ENCODE assay signal across 16 mouse cellular contexts in the genomic region with DNA sequence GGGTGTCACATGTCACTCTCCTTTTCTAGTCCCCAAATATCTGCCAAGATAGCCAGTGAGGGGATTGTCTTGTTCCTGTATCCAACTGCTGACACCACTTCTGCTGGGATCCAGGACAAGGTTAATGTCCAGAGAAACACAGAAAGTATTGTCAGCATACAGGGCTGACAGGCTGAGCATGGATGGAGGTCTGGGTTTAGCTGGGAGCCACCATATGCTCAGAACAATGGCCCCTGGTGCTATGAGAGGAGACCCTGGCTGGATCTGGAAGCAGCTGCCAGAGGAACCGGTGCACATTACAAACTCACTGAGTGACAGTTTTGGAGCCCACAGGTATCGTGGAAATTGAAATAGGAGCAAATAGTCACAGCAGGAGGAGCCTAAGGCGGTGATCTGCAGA. TPM values are rescaled to one million over a fixed set of nuclear protein-coding genes. Genes with fewer than 3 reads are reported as not detected.
A peak's percentile ranks its signal among the peaks of the same experiment; 100 is the strongest.
DNase-seq lines count a peak whose midpoint lies in the region; ATAC-seq lines count a peak whose summit lies in the region.
"Had no signal": no experiment of that assay in that cellular context is flagged by ENCODE, and none has a peak within 500 bp of the region (broad histone marks: within the 10 kb centered on the region; RNA-seq: fewer than 3 reads in every experiment).

No protein-coding gene starts in this region.

- H3K27me3 ChIP-seq in heart, embryonic 10.5 days (ENCODE audit: insufficient read depth, poor library complexity, severe bottlenecking): no peaks in the 10 kb centered on the region
- H3K27me3 ChIP-seq in midbrain, embryonic 10.5 days (ENCODE audit: low read depth, poor library complexity, severe bottlenecking): no peaks in the 10 kb centered on the region
- H3K27me3 ChIP-seq in midbrain, embryonic 11.5 days (ENCODE audit: control insufficient read depth, insufficient read depth, low read length): no peaks in the 10 kb centered on the region
- no peaks in the 10 kb centered on the region for H3K27me3 ChIP-seq in midbrain, embryonic 12.5 days

- H3K36me3 ChIP-seq in heart, embryonic 10.5 days: no peaks in the 10 kb centered on the region
- peaks cover 22% of the 10 kb centered on the region for H3K36me3 ChIP-seq in midbrain, embryonic 10.5 days
- H3K36me3 ChIP-seq in midbrain, embryonic 11.5 days (ENCODE audit: control insufficient read depth, insufficient read depth, low read length): peaks cover 2% of the 10 kb centered on the region; the same call in 1 of the 2 replicates
- 0 out of 2 replicates have a peak, but pooled peaks cover 4% of the 10 kb centered on the region for H3K36me3 ChIP-seq in midbrain, embryonic 12.5 days

- DNase-seq in heart, embryonic 10.5 days (ENCODE audit: low spot score): no peak
- DNase-seq in heart, adult 18-20 months: no peak
- no peak for DNase-seq in midbrain, embryonic 10.5 days (ENCODE audit: low spot score)
- no peak for DNase-seq in midbrain, embryonic 11.5 days (ENCODE audit: low spot score, missing footprints)
- peak; percentile 37 for DNase-seq in retina, embryonic 14.5 days (ENCODE audit: low spot score)
- DNase-seq in adrenal gland, adult 18-20 months (ENCODE audit: low spot score in 2 of 2): no peak
- DNase-seq in adrenal gland, postnatal 36 days: no peak
- DNase-seq: cerebellum, postnatal 14 days; kidney, postnatal 10 days; layer of hippocampus, adult 9-11 months; liver, postnatal 0 days; right cerebral cortex, postnatal 14 days had no signal

- no peaks in the 10 kb centered on the region for H3K9me3 ChIP-seq in heart, embryonic 10.5 days
- H3K9me3 ChIP-seq in midbrain, embryonic 10.5 days (replicated peaks): peaks cover 3% of the 10 kb centered on the region; the same call in 1 of the 2 replicates
- no peaks in the 10 kb centered on the region; the same call in 1 of the 2 replicates for H3K9me3 ChIP-seq in midbrain, embryonic 11.5 days (ENCODE audit: control insufficient read depth, low read length)
- peaks cover 6% of the 10 kb centered on the region; the same call in 1 of the 2 replicates for H3K9me3 ChIP-seq in midbrain, embryonic 12.5 days

- peak overlapping the region; percentile 36; the same call in 1 of the 2 replicates for H3K27ac ChIP-seq in heart, embryonic 10.5 days
- H3K27ac ChIP-seq in midbrain, embryonic 10.5 days (replicated peaks): peak overlapping the region; percentile 61; the same call in 1 of the 2 replicates
- no peak overlapping the region for H3K27ac ChIP-seq in midbrain, embryonic 11.5 days (ENCODE audit: low read depth, low read length)
- peak overlapping the region; percentile 64 for H3K27ac ChIP-seq in midbrain, embryonic 12.5 days (replicated peaks)

- H3K9ac ChIP-seq in midbrain, embryonic 11.5 days (ENCODE audit: low read length): no peak overlapping the region
- H3K9ac ChIP-seq in midbrain, embryonic 12.5 days (replicated peaks): no peak overlapping the region
- H3K9ac ChIP-seq: liver, postnatal 0 days had no signal

- peaks cover 16% of the 10 kb centered on the region for H3K4me1 ChIP-seq in heart, embryonic 10.5 days
- peaks cover 13% of the 10 kb centered on the region for H3K4me1 ChIP-seq in midbrain, embryonic 10.5 days
- H3K4me1 ChIP-seq in midbrain, embryonic 11.5 days (ENCODE audit: control insufficient read depth, insufficient read depth, low read length): 0 out of 2 replicates have a peak, but pooled peaks cover 2% of the 10 kb centered on the region
- peaks cover 23% of the 10 kb centered on the region for H3K4me1 ChIP-seq in midbrain, embryonic 12.5 days

- no peak overlapping the region for H3K4me2 ChIP-seq in midbrain, embryonic 11.5 days
- H3K4me2 ChIP-seq in midbrain, embryonic 12.5 days (replicated peaks): 0 out of 2 replicates have a peak overlapping the region, but pooled peaks have one; percentile 21

- 0 out of 2 replicates have a peak overlapping the region, but pooled peaks have one; percentile 24 for H3K4me3 ChIP-seq in heart, embryonic 10.5 days
- H3K4me3 ChIP-seq in midbrain, embryonic 10.5 days: no peak overlapping the region
- H3K4me3 ChIP-seq in midbrain, embryonic 11.5 days (ENCODE audit: low read depth, low read length): no peak overlapping the region
- no peak overlapping the region for H3K4me3 ChIP-seq in midbrain, embryonic 12.5 days

- WGBS in heart, embryonic 10.5 days: 40% methylated on average over 3 of the region's 3 CpGs
- WGBS in midbrain, embryonic 10.5 days: 64% methylated on average over 3 of the region's 3 CpGs
- 72% methylated on average over 3 of the region's 3 CpGs for WGBS in midbrain, embryonic 11.5 days
- WGBS in midbrain, embryonic 12.5 days: 54% methylated on average over 3 of the region's 3 CpGs

- no peak for ATAC-seq in midbrain, embryonic 11.5 days (ENCODE audit: low FRiP score)
- no peak for ATAC-seq in midbrain, embryonic 12.5 days (ENCODE audit: low FRiP score, low read depth)
- ATAC-seq: activated CD4-positive, CD25-positive, alpha-beta regulatory T cell, adult 4 months; intestine, embryonic 16.5 days; liver, postnatal 0 days had no signal

RNA-seq across cellular contexts. Expression of a gene that starts 52.3 kb away (rescaled TPM):
- polyA plus RNA-seq in heart, embryonic 10.5 days (2016; fragmentation: Nextera tagmentation; extraction: Ambion mirVana): 0.90 and 1.3 TPM in 2 replicates
- 10 to 100 TPM in 1 of 2 experiments, 1 to 10 TPM in 1; 7.2 to 12.0 TPM for total RNA-seq in heart, adult 18-20 months (2021)
- 10.0 and 14.6 TPM in 2 replicates for polyA plus RNA-seq in midbrain, embryonic 10.5 days (2016; fragmentation: Nextera tagmentation; extraction: Ambion mirVana)
- 17.3 and 17.4 TPM in 2 replicates for polyA plus RNA-seq in midbrain, embryonic 11.5 days (2014; fragmentation: Nextera tagmentation; extraction: Ambion mirVana)
- polyA plus RNA-seq in midbrain, embryonic 12.5 days (2016; fragmentation: Nextera tagmentation; extraction: Ambion mirVana): 21.8 and 24.0 TPM in 2 replicates
- 1 to 10 TPM in 1 of 2 experiments, under 1 TPM in 1; 0.89 to 1.3 TPM for total RNA-seq in adrenal gland, adult 18-20 months (2021)
- total RNA-seq in adrenal gland, postnatal 36 days (2021): 1 to 10 TPM; 1.6 to 1.9 TPM
- total RNA-seq: granulocyte monocyte progenitor cell, adult 5-6 weeks had no signal
- polyA plus RNA-seq: activated CD4-positive, CD25-positive, alpha-beta regulatory T cell, adult 4 months had no signal
